Mouse (Mus musculus) urinary bladder, postnatal 36 days (tissue): Measurements from ENCODE around the gene Spib.

ENCODE experiments used
- DNase-seq, 2 experiments: peaks; one replicate each; pipeline ENCODE4 v3.0.0; 2022; ENCODE audit warnings: low spot score in 2 of 2, mixed read lengths in 1 of 2

Spib gene

GRCm38 (mm10) chr7:44526414-44527154, 5.3 kb downstream of the Spib start:
- DNase-seq = no peak

GRCm38 (mm10) chr7:44525126-44525832, 6.6 kb downstream of the Spib start:
- DNase-seq = peak; percentile 37 to 81

- DNase-seq = no peak
These were observed 7.4 kb downstream of the Spib start, which contains the start of gene Mybpc2 for GRCm38 (mm10) chr7:44524502-44524901. Mybpc2 (minus strand) TSS chr7:44524656.

- DNase-seq = no peak
These were observed 8.8 kb downstream of the Spib start for GRCm38 (mm10) chr7:44523056-44523455.

- peak; percentile 31 to 39 for DNase-seq
These were observed 10.2 kb downstream of the Spib start for GRCm38 (mm10) chr7:44521710-44522109.

GRCm38 (mm10) chr7:44520990-44521389, 10.9 kb downstream of the Spib start:
- DNase-seq = no peak

GRCm38 (mm10) chr7:44519240-44519913, 12.5 kb downstream of the Spib start:
- DNase-seq = no peak

GRCm38 (mm10) chr7:44507491-44507890, 24.4 kb downstream of the Spib start:
- DNase-seq = no peak

- peak; percentile 44 to 46 for DNase-seq
These were observed 30.2 kb downstream of the Spib start for GRCm38 (mm10) chr7:44501563-44502115.

GRCm38 (mm10) chr7:44500046-44500445, 31.8 kb downstream of the Spib start:
- no peak for DNase-seq

GRCm38 (mm10) chr7:44498922-44499321, 32.9 kb downstream of the Spib start:
- DNase-seq = no peak

GRCm38 (mm10) chr7:44497361-44498055, 34.4 kb downstream of the Spib start:
- DNase-seq = no peak

GRCm38 (mm10) chr7:44496771-44497109, 35.1 kb downstream of the Spib start:
- DNase-seq = no peak

- DNase-seq = peak; percentile 95 to 97
These were observed 35.7 kb downstream of the Spib start, which contains the start of the genes Emc10 and Fam71e1 for GRCm38 (mm10) chr7:44495992-44496770. Emc10 (minus strand) TSS chr7:44496529. Fam71e1 (plus strand) TSS chr7:44496581.

GRCm38 (mm10) chr7:44495086-44495485, 36.8 kb downstream of the Spib start:
- DNase-seq = no peak

- DNase-seq = no peak
These were observed 37.2 kb downstream of the Spib start for GRCm38 (mm10) chr7:44494681-44495080.

- DNase-seq = no peak
These were observed 39.6 kb downstream of the Spib start for GRCm38 (mm10) chr7:44492166-44492826.

GRCm38 (mm10) chr7:44491391-44491790, 40.5 kb downstream of the Spib start:
- DNase-seq = no peak

- DNase-seq = no peak
These were observed 41.6 kb downstream of the Spib start for GRCm38 (mm10) chr7:44490281-44490680.

- no peak for DNase-seq
These were observed 43.3 kb downstream of the Spib start for GRCm38 (mm10) chr7:44488545-44488944.
